Mouse (Mus musculus) cerebellum, adult 8-10 months (tissue): Measurements from ENCODE around the gene Oser1.
"Not testable (repeated sequence)": the region's sequence is repeated elsewhere in the genome, so short reads cannot be mapped to it uniquely, and the experiment has no call there.

Experiments
- DNase-seq: peaks from one replicate; pipeline ENCODE4 v3.0.0; 2022

Oser1 gene

GRCm38 (mm10) chr2:163443543-163443942 lies 19.0 kb upstream of the Oser1 start:
- peak; percentile 78 for DNase-seq

DNA sequence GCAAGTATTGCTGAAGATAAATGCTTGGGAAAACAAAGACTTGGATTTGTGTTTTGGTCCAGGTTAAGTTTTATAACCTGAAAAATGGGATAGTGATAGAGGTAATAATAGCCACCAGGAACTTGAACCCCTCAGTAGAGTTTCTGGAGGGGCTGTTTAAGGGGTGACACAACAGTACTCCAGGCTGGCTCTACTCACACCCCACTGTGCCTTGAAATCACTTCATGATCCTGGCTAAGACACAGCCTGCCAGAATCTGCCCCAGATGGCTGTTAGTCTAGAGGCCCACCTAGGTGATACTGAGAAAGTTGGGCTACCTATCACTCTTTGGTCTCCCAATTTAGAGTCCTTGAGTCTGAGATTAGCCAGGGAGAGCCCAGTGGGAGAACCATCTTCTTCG lies 15.0 kb upstream of the Oser1 start:
- no peak for DNase-seq

DNA sequence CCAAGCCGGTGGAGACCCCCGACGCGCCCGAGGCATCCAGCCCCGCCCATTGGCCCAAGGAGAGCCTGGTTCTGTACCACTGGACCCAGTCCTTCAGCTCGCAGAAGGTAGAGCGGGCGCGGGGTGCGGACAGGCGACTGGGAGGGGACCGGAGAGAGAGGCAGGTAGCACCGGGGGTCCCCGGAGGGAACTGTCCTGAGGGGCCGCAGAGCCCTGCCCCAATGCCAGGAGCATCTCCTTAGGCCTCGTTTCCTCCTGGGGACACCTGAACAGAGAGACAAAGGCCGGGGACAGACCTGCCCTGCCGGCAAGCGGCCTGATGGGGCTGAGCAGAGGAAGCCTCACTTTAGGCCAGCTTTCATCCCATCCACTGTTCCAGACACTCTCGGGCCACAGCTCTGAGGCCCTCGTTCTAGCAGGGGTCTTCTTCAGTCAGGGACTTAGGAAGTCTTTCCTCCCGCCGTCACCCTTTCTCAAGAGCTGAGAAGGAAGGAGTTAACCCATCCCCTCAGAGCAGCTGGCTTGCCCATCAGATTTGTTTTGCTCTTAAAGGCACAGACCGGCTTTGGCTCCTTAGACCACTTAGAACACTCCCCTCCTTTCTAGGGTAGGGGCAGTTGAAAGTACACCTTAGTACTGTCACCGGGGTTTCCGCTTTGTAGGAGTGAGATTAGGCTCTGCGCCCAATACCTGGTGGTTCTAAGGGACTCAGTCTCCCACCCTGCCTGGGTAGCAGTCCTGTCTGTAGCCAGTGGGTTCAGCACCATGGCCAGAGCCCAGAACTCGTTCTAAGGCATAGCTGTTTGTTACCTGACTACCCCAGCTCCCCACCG lies 14.3 kb upstream of the Oser1 start:
- DNase-seq = peak; percentile 67

GRCm38 (mm10) chr2:163438246-163438618 lies 13.7 kb upstream of the Oser1 start, which contains the start of gene Gdap1l1:
Gdap1l1 (plus strand) TSS chr2:163438476.
- peak; percentile 80 for DNase-seq

DNA sequence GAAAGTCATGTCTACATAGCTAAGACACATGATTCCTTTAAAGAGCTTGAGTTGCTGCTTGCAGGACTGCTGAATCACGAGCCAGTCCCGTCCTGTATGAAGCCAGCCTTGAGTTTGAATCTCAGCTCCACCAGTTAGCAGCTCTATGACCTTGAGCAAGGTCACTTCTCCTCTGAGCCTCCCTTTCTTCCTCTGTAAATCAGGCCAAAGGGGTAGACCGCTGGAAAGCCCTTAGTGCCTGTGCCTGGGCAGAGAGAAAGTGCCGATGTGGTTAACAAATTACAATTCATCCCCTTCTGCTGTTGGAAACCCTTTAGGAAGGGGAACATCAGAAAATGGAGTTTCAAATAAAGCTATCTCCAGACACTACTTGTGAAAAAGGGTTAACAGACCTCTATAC lies 13.3 kb upstream of the Oser1 start:
- no peak for DNase-seq

- peak; percentile 94 for DNase-seq
Observed at GRCm38 (mm10) chr2:163433971-163434370, 9.5 kb upstream of the Oser1 start.

DNA sequence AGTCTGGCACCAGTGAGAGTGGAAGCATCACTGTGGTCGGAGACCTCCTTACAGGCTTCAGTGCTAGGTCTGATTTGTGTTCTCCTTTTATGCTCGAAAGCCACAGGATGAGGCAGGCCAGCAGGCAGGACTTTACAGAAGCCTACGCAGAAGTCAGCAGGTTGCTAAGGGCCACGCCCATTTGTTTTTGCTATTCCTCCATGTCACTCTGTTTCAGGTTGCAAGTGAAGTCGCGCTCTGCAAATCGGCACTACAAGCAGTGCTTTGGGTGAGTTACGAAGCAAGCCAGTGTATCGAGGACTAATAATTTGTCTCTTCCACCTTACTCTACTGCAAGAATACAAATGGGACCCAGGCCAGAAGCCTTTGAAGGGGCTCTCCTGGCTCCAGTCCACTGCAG lies 6.8 kb upstream of the Oser1 start:
- no peak for DNase-seq

GRCm38 (mm10) chr2:163428346-163429011 lies 4.0 kb upstream of the Oser1 start:
- DNase-seq = no peak

DNA sequence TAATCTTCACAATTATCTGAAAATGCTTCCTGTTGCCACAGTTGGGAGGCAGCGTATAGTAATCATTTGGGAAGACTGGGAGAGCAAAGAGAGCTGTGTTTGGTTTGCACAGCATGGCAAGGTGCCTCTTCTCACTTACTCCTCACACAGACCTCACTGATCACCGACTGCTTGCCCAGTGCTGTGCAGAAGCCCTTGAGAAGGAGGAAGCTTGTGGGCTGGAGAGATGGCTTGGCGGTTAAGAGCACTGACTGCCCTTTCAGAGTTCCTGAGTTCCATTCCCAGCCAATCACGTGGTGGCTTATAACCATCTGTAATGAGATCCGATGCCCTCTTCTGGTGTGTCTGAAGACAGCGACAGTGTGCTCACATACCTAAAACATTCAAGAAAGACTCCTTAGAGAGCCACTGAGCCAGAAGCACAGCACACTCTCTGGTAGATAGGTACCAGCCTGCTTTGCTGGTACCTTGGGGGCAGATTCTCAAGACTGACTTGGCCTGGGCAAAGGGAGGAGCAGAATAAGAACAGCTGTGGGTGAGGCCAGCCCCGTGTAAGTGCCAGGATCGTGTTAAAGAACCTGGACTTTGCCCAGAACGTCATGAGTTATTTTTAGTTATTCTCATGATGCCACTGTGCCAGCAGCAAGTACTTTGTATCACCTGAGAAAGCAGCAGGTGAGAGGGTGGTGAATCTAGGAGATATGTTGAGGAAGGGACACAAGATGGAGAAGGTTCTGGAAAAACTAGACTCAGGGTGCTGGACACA lies 1.4 kb downstream of the Oser1 start:
- no peak for DNase-seq

DNA sequence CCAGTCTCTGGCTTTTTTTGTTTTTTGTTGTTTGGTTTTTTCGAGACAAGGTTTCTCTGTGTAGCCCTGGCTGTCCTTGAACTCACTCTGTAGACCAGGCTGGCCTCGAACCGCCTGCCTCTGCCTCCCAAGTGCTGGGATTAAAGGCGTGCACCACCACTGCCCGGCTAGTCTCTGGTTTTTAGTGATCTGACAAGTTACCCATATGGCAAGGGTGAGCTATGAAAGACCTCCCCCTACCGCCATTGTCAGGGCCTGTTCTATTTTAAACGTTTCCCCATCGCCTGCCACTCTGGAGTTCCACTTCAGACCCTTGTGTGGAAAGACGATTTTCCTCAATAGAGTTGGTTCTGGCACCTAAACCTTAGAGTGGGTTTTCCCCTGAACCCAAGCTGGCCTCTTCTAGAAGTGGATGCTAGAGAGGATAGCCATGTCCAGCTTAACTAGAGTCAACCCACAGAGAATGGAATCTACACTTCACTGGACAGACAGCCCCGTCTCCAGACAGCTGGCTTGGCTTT lies 4.1 kb downstream of the Oser1 start:
- no peak for DNase-seq

- DNase-seq = peak; percentile 99
Observed at GRCm38 (mm10) chr2:163419346-163420045, 5.0 kb downstream of the Oser1 start.

DNA sequence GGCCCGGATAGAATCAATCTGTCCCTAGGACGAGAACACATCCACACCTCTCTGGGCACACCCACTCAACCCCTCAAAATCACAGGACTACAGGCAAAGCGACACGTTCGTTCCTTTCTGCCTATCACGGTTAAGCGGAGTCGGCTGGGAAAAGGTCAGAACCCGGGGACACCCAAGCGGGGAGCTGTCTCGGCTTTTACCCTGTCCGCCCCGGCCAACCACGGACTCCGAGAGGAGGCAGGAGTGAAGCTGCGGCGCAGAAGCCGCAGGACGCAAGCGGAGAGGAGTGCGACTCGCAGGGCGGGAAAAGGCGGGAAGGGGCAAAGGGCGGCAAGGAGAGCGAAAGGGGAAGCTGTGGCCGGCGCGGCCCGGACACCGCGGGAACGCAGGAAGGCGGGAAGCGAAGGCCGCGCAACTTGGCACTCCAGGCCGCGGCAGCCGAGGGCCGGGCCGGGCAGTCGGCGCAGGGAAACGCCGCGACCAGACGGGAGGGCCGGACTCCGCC lies 5.6 kb downstream of the Oser1 start:
- no peak for DNase-seq

GRCm38 (mm10) chr2:163417830-163418229 lies 6.7 kb downstream of the Oser1 start:
- no peak for DNase-seq

DNA sequence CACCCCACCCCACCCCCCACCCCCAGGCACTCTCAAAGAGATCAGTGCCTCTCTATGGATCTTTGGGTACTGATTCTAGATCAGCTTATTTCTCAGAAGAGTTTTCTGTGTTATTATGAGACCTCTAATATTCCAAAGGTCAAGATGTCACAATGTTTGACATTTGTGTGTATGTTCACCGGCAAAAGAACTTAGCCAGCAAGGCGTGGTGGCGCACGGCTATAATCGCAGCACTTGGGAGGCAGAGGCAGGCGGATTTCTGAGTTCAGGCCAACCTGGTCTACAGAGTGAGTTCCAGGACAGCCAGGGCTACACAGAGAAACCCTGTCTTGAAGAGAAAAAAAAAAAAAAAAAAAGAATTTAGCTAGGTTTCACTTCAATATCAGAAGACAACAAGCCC lies 7.5 kb downstream of the Oser1 start:
- DNase-seq = no peak

GRCm38 (mm10) chr2:163412846-163413590 lies 11.5 kb downstream of the Oser1 start:
- no peak for DNase-seq

- DNase-seq = no peak
Observed at GRCm38 (mm10) chr2:163412419-163412818, 12.1 kb downstream of the Oser1 start.

- no peak for DNase-seq
Observed at GRCm38 (mm10) chr2:163411840-163412239, 12.7 kb downstream of the Oser1 start.

DNA sequence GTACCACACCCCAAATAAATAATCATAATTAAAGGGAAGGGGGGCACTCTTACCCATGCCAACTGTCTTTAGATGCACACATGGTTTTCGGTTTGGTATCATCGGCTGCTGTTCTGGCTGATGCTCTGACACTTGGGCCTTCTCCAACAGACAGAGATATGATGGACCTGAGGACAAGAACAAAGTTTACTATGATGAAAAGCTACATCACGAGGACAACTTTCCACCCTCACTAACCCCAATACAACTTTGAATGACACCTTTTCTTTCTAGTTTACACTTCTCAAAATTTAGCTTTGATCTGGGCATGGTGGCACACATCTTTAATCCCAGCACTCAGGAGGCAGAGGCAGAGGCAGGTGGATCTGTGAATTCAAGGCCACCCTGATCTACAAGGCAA lies 13.2 kb downstream of the Oser1 start:
- DNase-seq = not testable (repeated sequence)

DNA sequence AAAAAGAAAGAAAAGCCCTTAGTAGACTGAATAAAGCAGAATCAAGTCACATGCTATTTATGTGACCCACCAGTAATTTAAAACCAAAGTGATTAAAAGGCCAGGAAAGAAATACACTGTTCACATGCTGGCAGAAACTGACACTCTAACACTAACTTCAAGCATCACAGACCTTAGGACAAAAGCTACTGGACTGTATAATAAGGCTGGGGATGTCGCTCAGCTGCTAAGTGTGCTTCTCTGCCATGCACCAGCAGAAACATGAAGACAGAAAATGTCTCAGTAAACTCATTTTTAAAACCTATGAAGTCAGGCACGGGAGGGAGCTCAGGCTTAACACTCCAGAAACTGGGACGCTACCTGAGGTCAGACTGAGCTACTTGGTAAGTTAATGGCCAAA lies 14.3 kb downstream of the Oser1 start:
- no peak for DNase-seq

GRCm38 (mm10) chr2:163404037-163404815 lies 20.3 kb downstream of the Oser1 start:
- DNase-seq = no peak

- peak; percentile 78 for DNase-seq
Observed at GRCm38 (mm10) chr2:163401221-163401620, 23.3 kb downstream of the Oser1 start.
